Mouse (Mus musculus): ENCODE results near the gene Olfr457.
"Not testable (repeated sequence)": the region's sequence is repeated elsewhere in the genome, so short reads cannot be mapped to it uniquely, and the experiment has no call there.

The Olfr457 gene

GRCm38 (mm10) chr6:42476235-42476634, at the start of gene Olfr457:
Gene Olfr457, minus strand, starts transcription at chr6:42476335.
- DNase-seq (ENCODE audit: low read depth, low spot score) = no peak

GRCm38 (mm10) chr6:42513461-42513860, 37.3 kb upstream of the Olfr457 start:
- no peak for DNase-seq (ENCODE audit: low read depth, low spot score)

GRCm38 (mm10) chr6:42509311-42509710, 33.2 kb upstream of the Olfr457 start:
- DNase-seq (ENCODE audit: low read depth, low spot score) = no peak

GRCm38 (mm10) chr6:42503478-42503877, 27.3 kb upstream of the Olfr457 start:
- no peak for DNase-seq (ENCODE audit: low read depth, low spot score)

GRCm38 (mm10) chr6:42489731-42490130, 13.6 kb upstream of the Olfr457 start:
- DNase-seq (ENCODE audit: low read depth, low spot score) = no peak

- no peak for DNase-seq (ENCODE audit: low read depth, low spot score)
Measured at GRCm38 (mm10) chr6:42487114-42487513, 11.0 kb upstream of the Olfr457 start, which contains the start of gene Olfr456. Gene Olfr456, minus strand, starts transcription at chr6:42487214.

GRCm38 (mm10) chr6:42484633-42485032, 8.5 kb upstream of the Olfr457 start:
- no peak for DNase-seq (ENCODE audit: low read depth, low spot score)

GRCm38 (mm10) chr6:42471298-42471697, 4.8 kb downstream of the Olfr457 start:
- not testable (repeated sequence) for DNase-seq (ENCODE audit: low read depth, low spot score)

GRCm38 (mm10) chr6:42470542-42470941, 5.6 kb downstream of the Olfr457 start:
- no peak for DNase-seq (ENCODE audit: low read depth, low spot score)

GRCm38 (mm10) chr6:42465096-42465495, 11.0 kb downstream of the Olfr457 start, which contains the start of gene Olfr458:
Gene Olfr458, minus strand, starts transcription at chr6:42465196.
- no peak for DNase-seq (ENCODE audit: low read depth, low spot score)

- DNase-seq (ENCODE audit: low read depth, low spot score) = no peak
Measured at GRCm38 (mm10) chr6:42447381-42447780, 28.8 kb downstream of the Olfr457 start.

- DNase-seq (ENCODE audit: low read depth, low spot score) = no peak
Measured at GRCm38 (mm10) chr6:42444491-42444890, 31.6 kb downstream of the Olfr457 start.

GRCm38 (mm10) chr6:42441395-42441794, 34.7 kb downstream of the Olfr457 start:
- DNase-seq (ENCODE audit: low read depth, low spot score) = no peak

- no peak for DNase-seq (ENCODE audit: low read depth, low spot score)
Measured at GRCm38 (mm10) chr6:42435490-42435889, 40.6 kb downstream of the Olfr457 start.

GRCm38 (mm10) chr6:42434446-42434845, 41.7 kb downstream of the Olfr457 start, which contains the start of gene Tas2r126:
Gene Tas2r126, plus strand, starts transcription at chr6:42434535.
- DNase-seq (ENCODE audit: low read depth, low spot score) = no peak

GRCm38 (mm10) chr6:42433554-42433953, 42.6 kb downstream of the Olfr457 start:
- no peak for DNase-seq (ENCODE audit: low read depth, low spot score)

- no peak for DNase-seq (ENCODE audit: low read depth, low spot score)
Measured at GRCm38 (mm10) chr6:42426337-42426736, 49.8 kb downstream of the Olfr457 start.

GRCm38 (mm10) chr6:42424472-42424871, 51.7 kb downstream of the Olfr457 start:
- no peak for DNase-seq (ENCODE audit: low read depth, low spot score)

- DNase-seq (ENCODE audit: low read depth, low spot score) = no peak
Measured at GRCm38 (mm10) chr6:42421439-42421838, 54.7 kb downstream of the Olfr457 start.

- DNase-seq (ENCODE audit: low read depth, low spot score) = no peak
Measured at GRCm38 (mm10) chr6:42419443-42419842, 56.7 kb downstream of the Olfr457 start.

Data from embryo, embryonic 11.5 days (tissue).